Mouse (Mus musculus): ENCODE measurements around the gene Cdkl2.

The Cdkl2 gene

GRCm38 (mm10) chr5:92042377-92043348 is 1.0 kb downstream of the Cdkl2 start:
- TF ChIP-seq GATA4 (IDR thresholded peaks at IDR 0.05; ENCODE audit: insufficient replicate concordance, low read length) = no peak

DNA sequence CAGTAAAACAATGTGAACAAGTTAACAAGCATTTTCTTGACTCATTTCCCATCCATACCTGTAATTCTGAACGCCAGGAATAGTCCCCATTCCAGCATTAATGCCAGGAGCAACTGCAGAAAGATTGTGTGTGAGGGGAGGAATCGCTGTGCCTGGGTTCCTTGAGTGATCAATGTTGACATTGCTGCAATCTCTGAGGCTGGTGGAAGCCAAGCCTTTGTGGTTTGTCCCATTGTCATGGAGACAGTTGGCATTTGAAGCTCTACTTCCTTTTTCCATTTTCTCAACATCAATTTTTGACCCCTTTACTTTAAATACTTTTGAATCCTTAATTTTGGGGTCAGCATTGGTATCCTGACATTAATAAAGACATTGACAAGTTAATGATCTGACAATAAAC is 23.7 kb downstream of the Cdkl2 start:
- no peak for TF ChIP-seq GATA4 (IDR thresholded peaks at IDR 0.05; ENCODE audit: insufficient replicate concordance, low read length)

- TF ChIP-seq GATA4 (IDR thresholded peaks at IDR 0.05; ENCODE audit: insufficient replicate concordance, low read length) = no peak
Observed at GRCm38 (mm10) chr5:92011756-92012155, 31.9 kb downstream of the Cdkl2 start.

- TF ChIP-seq GATA4 (IDR thresholded peaks at IDR 0.05; ENCODE audit: insufficient replicate concordance, low read length) = no peak
Observed at GRCm38 (mm10) chr5:92009827-92010226, 33.9 kb downstream of the Cdkl2 start.

DNA sequence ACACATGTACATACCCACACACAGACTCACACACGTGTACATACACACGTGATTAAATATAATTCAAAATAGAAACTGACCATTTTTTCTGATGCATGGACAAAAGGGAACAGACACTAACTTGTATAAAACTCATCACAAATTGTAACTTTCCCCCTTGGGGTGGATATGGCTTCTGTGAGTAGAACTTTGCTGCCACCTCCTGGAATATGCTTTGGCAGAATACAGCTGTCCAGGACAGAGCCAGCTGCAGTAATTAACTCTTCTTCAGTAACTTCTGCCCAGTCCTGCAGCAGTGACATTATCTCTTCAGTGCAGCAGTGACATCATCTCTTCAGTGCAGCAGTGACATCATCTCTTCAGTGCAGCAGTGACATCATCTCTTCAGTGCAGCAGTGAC is 40.7 kb downstream of the Cdkl2 start:
- no peak for TF ChIP-seq GATA4 (IDR thresholded peaks at IDR 0.05; ENCODE audit: insufficient replicate concordance, low read length)

DNA sequence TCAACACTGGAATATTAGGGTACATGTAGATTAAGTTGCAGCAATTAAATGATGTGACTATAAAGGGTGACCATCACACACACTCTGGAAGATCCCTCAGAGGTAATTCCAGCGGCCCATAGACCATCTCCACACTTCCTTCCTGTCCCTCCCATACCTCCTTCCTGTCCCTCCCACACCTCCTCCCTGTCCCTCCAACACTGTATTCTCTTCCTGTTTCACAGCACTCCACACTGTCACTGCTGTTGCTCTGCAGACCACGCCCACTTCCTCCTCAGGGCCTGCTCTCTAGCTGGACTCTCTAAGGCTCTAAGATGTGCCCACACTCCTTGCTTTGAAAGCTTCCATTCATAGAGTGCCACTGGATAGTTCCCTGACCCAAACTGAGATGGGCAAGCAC is 42.9 kb downstream of the Cdkl2 start:
- no peak for TF ChIP-seq GATA4 (IDR thresholded peaks at IDR 0.05; ENCODE audit: insufficient replicate concordance, low read length)

DNA sequence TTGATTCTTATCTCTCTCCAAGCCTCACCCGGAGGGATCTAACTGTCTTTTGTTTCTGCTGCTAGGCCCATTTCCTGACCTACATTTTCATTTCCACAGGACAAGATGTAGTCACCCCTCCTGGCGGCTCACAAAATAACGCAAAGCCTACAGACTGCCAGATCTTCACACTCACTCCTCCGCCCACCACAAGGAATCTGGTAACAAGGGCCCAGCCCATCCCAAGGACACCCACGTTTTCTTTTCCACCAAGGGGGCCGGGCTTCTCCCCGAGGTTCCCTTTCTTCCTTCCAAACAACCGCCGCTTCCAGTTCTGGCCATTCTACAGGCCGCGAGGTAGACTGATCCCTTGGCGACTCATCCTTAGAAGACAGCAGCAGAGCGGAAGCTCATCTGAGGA is 49.1 kb downstream of the Cdkl2 start:
- TF ChIP-seq GATA4 (IDR thresholded peaks at IDR 0.05; ENCODE audit: insufficient replicate concordance, low read length) = no peak

- no peak for TF ChIP-seq GATA4 (IDR thresholded peaks at IDR 0.05; ENCODE audit: insufficient replicate concordance, low read length)
Observed at GRCm38 (mm10) chr5:91993061-91993460, 50.6 kb downstream of the Cdkl2 start.

GRCm38 (mm10) chr5:91991191-91991937 is 52.3 kb downstream of the Cdkl2 start:
- TF ChIP-seq GATA4 (IDR thresholded peaks at IDR 0.05; ENCODE audit: insufficient replicate concordance, low read length) = no peak

- no peak for TF ChIP-seq GATA4 (IDR thresholded peaks at IDR 0.05; ENCODE audit: insufficient replicate concordance, low read length)
Observed at GRCm38 (mm10) chr5:91989261-91989660, 54.4 kb downstream of the Cdkl2 start.

DNA sequence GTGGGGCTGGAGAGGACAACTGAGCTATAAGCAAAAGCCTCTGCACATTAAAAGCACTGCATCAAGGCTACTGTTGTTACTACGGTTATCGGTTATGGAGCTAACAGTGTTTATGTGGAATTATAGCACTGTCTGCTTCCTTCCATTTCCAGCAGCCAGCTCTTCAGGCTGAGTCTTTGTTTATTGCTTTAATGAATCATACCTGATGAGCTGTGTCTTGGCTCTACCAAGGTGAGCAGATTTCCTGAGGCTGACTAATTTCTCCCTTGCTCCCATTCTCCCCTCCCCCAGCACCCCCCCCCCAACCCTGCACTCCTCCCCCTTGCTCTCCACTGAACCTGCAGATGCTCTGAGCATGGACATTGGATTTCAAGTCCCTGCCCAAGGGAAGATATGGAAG is 55.9 kb downstream of the Cdkl2 start:
- no peak for TF ChIP-seq GATA4 (IDR thresholded peaks at IDR 0.05; ENCODE audit: insufficient replicate concordance, low read length)

GRCm38 (mm10) chr5:91987236-91987635 is 56.4 kb downstream of the Cdkl2 start, which contains the start of gene Odaph:
Odaph (plus strand) TSS chr5:91987475.
- no peak for TF ChIP-seq GATA4 (IDR thresholded peaks at IDR 0.05; ENCODE audit: insufficient replicate concordance, low read length)

- TF ChIP-seq GATA4 (IDR thresholded peaks at IDR 0.05; ENCODE audit: insufficient replicate concordance, low read length) = no peak
Observed at GRCm38 (mm10) chr5:91985721-91986120, 58.0 kb downstream of the Cdkl2 start.

GRCm38 (mm10) chr5:91983490-91983889 is 60.2 kb downstream of the Cdkl2 start:
- no peak for TF ChIP-seq GATA4 (IDR thresholded peaks at IDR 0.05; ENCODE audit: insufficient replicate concordance, low read length)

GRCm38 (mm10) chr5:91981176-91981840 is 62.4 kb downstream of the Cdkl2 start:
- TF ChIP-seq GATA4 (IDR thresholded peaks at IDR 0.05; ENCODE audit: insufficient replicate concordance, low read length) = no peak

Measured in liver, adult (tissue).